Mouse (Mus musculus) forebrain, postnatal 0 days (tissue): Measurements from ENCODE around the gene Igf1r. TPM values are rescaled to one million over a fixed set of nuclear protein-coding genes. Genes with fewer than 3 reads are reported as not detected.

ENCODE experiments used
- ATAC-seq: fragments of 200-750 bp; cut with Nextera tagmentation; 2 replicates; pipeline ENCODE4 v1.8.0; 2017; ENCODE audit warnings: mild to moderate bottlenecking, moderate library complexity
- DNase-seq: peaks from one replicate; pipeline ENCODE4 v3.0.0-alpha.2; 2015
- H3K27ac ChIP-seq: fragments of 300-500 bp; sonication (generic); 2 replicates; pipeline ENCODE4 v1.5.1; 2014; ENCODE audit warnings: low read depth, mild to moderate bottlenecking, antibody characterized with exemption, low read length, moderate library complexity, mixed read lengths
- H3K27me3 ChIP-seq: fragments of 300-500 bp; sonication (generic); 2 replicates; pipeline ENCODE4 v1.6.1; 2014; ENCODE audit warnings: mild to moderate bottlenecking, low read length, mixed read lengths; ENCODE audit not compliant: insufficient read depth
- H3K36me3 ChIP-seq: fragments of 300-500 bp; sonication (generic); 2 replicates; pipeline ENCODE4 v1.6.1; 2014; ENCODE audit warnings: mild to moderate bottlenecking, moderate library complexity; ENCODE audit not compliant: insufficient read depth
- H3K4me1 ChIP-seq: fragments of 300-500 bp; sonication (generic); 2 replicates; pipeline ENCODE4 v1.6.1; 2014; ENCODE audit warnings: antibody characterized with exemption; ENCODE audit not compliant: insufficient read depth
- H3K4me2 ChIP-seq: fragments of 300-500 bp; sonication (generic); 2 replicates; pipeline ENCODE4 v1.6.1; 2014; ENCODE audit warnings: low read depth, mild to moderate bottlenecking, moderate library complexity
- H3K4me3 ChIP-seq: fragments of 300-500 bp; sonication (generic); 2 replicates; pipeline ENCODE4 v1.5.1; 2014; ENCODE audit warnings: low read depth, low read length, mixed read lengths
- H3K9ac ChIP-seq: fragments of 300-500 bp; sonication (generic); 2 replicates; pipeline ENCODE4 v1.6.1; 2014; ENCODE audit warnings: mild to moderate bottlenecking
- H3K9me3 ChIP-seq: fragments of 300-500 bp; sonication (generic); 2 replicates; pipeline ENCODE4 v1.6.1; 2016; ENCODE audit warnings: low read length
- CTCF ChIP-seq: sonication (generic); IDR thresholded peaks from 2 replicates; pipeline ENCODE4 v1.5.1; 2016; ENCODE audit warnings: antibody characterized with exemption, control low read depth, low read depth
- WGBS: fragments of 180-500 bp; shearing (Covaris S2); extraction: QIAGEN DNeasy Blood & Tissue Kit; methylation state at CpG from one replicate; pipeline ENCODE4 v1.1.7; 2014; 5-methylcytosine and 5-hydroxymethylcytosine counted together
- polyA plus RNA-seq: library from polyadenylated mRNA; unstranded; fragments of >200 nt; fragmentation: Nextera tagmentation; extraction: Ambion mirVana; gene quantifications from 2 replicates; pipeline ENCODE4 v1.2.1, GENCODE M21; 2015
- total RNA-seq: library from RNA; depleted of rRNA; stranded (reverse); fragments of >200 nt; gene quantifications from 2 replicates; pipeline ENCODE4 v1.2.3, GENCODE M21; 2014

The Igf1r gene
- total and polyA plus RNA-seq, 2 experiments from 2014 or later: 12.8 to 37.8 TPM

DNA sequence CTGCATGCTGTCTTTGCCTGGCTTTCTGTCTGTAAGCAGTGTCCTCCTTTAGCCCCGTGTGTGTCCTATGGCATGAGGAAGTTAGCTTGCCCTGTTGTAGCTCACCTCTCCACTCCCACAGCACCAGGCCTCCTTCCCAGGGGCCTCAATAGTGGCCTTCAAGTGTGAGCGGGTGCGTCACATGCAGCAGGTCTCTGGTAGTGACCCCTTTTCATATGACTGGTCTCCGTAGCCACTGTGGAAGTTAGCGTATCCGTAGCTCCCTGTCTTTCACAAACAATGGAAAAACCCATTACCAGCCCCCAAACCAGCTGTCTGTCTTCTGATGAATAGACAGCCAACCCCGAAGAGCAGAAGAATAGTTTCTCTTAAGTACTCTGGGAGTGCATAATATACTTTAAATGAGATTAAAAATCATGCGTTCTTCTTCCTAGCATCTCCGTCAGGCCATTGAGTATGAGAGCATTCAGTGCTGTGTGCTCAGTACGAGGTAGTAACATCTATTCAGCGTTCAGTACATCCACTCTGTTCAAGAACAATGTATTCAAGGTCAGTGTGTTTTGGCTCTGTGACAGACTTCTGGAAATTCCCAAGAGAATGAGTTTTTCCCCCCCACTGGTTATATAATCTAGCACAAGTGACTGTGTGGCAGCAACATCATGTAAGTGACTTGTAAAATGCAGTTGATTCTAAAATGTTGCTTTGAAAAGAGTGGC is 112.2 kb downstream of the Igf1r start:
- 27% methylated on average over 11 of the region's 11 CpGs for WGBS
- Histone ChIP-seq H3K9me3 (no peaks in the 10 kb centered on the region), H3K4me3 (no peak overlapping the region), H3K4me2 (no peak overlapping the region), H3K4me1 (peaks cover 4% of the 10 kb centered on the region), H3K36me3 (no peaks in the 10 kb centered on the region), H3K27me3 (no peaks in the 10 kb centered on the region), H3K9ac (no peak overlapping the region), H3K27ac (peak overlapping the region; percentile 15; the same call in 1 of the 2 replicates)
- ATAC-seq: peak; percentile 8; the same call in 1 of the 2 replicates
- no peak for TF ChIP-seq CTCF
- DNase-seq: no peak

DNA sequence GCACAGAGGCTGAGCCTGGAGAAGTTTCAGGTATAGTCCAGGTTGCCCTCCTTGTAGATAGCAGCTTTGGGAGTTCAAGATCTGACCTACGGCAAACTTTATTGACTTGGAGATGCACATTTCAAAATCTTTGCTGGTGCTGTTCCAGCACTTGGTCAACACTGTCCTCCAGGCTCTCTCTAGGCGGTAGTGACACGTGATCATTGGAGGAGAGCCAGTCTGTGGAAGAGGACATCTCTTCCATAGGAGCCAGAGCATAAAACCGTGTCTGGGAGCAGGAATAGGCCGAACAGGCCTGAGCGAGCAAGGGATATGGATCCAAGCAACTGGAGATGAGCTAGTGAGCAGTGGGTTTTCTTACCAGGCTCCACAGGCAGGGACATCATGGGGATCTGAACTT is 113.3 kb downstream of the Igf1r start:
- TF ChIP-seq CTCF: no peak
- Histone ChIP-seq H3K27ac (no peak overlapping the region), H3K9me3 (no peaks in the 10 kb centered on the region), H3K4me3 (no peak overlapping the region), H3K27me3 (no peaks in the 10 kb centered on the region), H3K36me3 (no peaks in the 10 kb centered on the region), H3K9ac (no peak overlapping the region), H3K4me1 (peaks cover 11% of the 10 kb centered on the region), H3K4me2 (no peak overlapping the region)
- WGBS: 85% methylated on average over 6 of the region's 6 CpGs
- ATAC-seq: no peak
- no peak for DNase-seq

DNA sequence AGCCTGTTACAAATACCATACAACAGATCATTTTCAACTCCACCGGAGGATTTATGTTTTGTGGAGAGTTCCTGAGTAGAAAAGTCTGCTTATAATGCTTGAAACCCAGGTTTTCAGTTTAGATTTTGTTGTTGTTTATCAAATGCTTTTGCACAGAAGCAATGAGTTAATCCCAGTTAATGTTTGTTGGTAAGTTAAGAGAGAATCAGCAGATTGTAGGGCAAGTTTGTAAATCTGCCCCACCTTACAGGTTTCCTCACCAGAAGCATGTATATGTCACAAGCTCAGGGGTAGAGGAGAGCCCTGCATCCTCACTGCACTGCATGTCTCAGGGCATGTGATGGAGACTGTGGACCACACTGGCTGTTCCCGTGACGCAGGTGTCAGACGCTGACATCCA is 114.7 kb downstream of the Igf1r start:
- H3K9ac ChIP-seq: no peak overlapping the region
- ATAC-seq (no peak), DNase-seq (no peak)
- no peaks in the 10 kb centered on the region for H3K36me3 ChIP-seq
- no peak overlapping the region for H3K4me3 ChIP-seq
- H3K27me3 ChIP-seq: no peaks in the 10 kb centered on the region
- peaks cover 11% of the 10 kb centered on the region for H3K4me1 ChIP-seq
- H3K27ac ChIP-seq: no peak overlapping the region
- H3K9me3 ChIP-seq: no peaks in the 10 kb centered on the region
- 94% methylated on average over 4 of the region's 4 CpGs for WGBS
- no peak for TF ChIP-seq CTCF
- no peak overlapping the region for H3K4me2 ChIP-seq

DNA sequence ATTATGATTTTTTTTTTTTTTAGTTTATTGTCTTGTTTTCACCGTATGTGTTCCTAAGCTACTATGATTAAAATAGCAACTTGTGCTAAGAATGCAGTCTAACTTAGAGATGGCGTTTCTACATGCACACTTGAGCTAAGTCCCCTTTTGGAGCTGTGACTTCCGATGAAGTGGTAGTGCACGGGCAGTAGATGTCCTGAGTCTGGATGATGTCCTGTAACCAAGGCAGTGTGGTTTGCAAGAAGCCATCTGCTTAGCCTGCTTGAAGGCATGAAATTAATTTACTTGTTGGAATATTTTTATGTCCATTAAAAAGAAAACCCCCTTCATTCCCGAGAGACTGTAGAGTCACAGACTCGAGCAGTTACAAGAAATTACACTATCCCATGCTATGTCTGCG is 116.7 kb downstream of the Igf1r start:
- TF ChIP-seq CTCF: no peak
- DNase-seq (no peak), ATAC-seq (no peak)
- H3K36me3 ChIP-seq: no peaks in the 10 kb centered on the region
- no peaks in the 10 kb centered on the region for H3K27me3 ChIP-seq
- H3K4me2 ChIP-seq: no peak overlapping the region
- 63% methylated on average over 7 of the region's 7 CpGs for WGBS
- no peaks in the 10 kb centered on the region for H3K9me3 ChIP-seq
- H3K9ac ChIP-seq: no peak overlapping the region
- no peak overlapping the region for H3K27ac ChIP-seq
- no peak overlapping the region for H3K4me3 ChIP-seq
- H3K4me1 ChIP-seq: peaks cover 11% of the 10 kb centered on the region

DNA sequence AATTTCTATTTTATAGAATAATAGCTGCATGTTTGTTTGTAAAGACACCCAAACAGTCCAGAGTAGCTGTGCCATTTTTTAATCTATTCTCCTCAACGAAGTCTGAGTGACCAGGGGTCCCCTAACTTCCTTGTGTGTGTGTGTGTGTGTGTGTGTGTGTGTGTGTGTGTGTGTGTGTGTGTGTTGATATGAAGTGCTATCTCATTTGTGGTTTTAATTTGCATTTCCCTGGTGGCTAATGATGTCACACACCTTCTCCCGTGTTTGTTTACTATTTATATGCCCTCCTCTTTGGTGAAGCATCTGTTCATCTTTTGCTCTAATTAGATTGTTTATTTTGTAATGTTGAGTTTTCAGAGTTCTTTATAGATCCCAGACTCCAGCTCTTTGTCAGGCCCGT is 117.4 kb downstream of the Igf1r start:
- ATAC-seq (no peak), DNase-seq (no peak)
- H3K27me3 ChIP-seq: no peaks in the 10 kb centered on the region
- peaks cover 7% of the 10 kb centered on the region; the same call in 1 of the 2 replicates for H3K4me1 ChIP-seq
- no peaks in the 10 kb centered on the region for H3K9me3 ChIP-seq
- no peak overlapping the region for H3K4me3 ChIP-seq
- no peak overlapping the region for H3K27ac ChIP-seq
- TF ChIP-seq CTCF: no peak
- H3K9ac ChIP-seq: no peak overlapping the region
- no peaks in the 10 kb centered on the region for H3K36me3 ChIP-seq
- WGBS: 23% methylated on average over 3 of the region's 3 CpGs
- H3K4me2 ChIP-seq: no peak overlapping the region

DNA sequence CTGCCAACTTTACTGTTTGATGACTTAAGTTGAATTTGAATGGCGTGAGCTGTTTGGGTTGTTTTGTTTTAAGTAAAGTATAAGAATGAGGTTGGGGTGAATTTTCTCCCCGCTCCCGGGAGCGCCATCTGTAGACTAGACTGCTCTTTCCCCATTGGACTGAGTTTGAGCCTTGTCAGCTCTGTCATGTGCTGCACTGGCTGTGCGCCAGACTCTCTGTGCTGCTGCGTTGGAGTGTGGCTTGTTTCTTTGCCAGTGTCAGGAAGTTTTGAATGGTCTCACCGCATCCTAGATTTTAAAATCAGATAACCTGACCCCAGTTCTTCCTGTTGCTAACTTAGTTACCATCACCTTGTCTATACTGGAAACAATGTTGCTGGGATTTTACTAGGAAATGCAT is 118.0 kb downstream of the Igf1r start:
- Histone ChIP-seq H3K4me1 (peaks cover 7% of the 10 kb centered on the region; the same call in 1 of the 2 replicates), H3K4me2 (no peak overlapping the region), H3K9ac (no peak overlapping the region), H3K9me3 (no peaks in the 10 kb centered on the region), H3K27me3 (no peaks in the 10 kb centered on the region), H3K4me3 (no peak overlapping the region), H3K27ac (no peak overlapping the region), H3K36me3 (no peaks in the 10 kb centered on the region)
- peak; percentile 82 for DNase-seq
- TF ChIP-seq CTCF: peak; percentile 25; the same call in 1 of the 2 replicates
- peak; percentile 88 for ATAC-seq
- WGBS: 11% methylated on average over 7 of the region's 7 CpGs

DNA sequence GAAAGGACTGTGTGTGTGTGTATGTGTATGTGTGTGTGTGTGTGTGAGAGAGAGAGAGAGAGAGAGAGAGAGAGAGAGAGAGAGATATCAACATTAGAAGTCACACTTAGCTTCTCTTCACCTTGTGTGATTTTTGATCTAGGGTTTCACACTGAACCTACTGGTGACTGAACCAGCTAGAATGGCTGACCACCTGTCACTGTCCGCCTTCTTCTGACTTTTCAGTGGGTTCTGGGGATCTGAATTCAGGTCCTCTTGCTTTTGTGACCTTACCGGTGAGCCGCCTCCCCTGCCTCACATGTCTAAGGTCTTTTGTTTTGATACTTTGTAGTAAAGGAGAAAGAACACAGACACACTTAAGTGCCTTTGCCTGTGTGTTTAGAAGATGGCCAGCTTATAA is 118.4 kb downstream of the Igf1r start:
- no peak overlapping the region for H3K4me2 ChIP-seq
- DNase-seq (no peak), ATAC-seq (no peak)
- no peaks in the 10 kb centered on the region for H3K9me3 ChIP-seq
- 83% methylated on average over 3 of the region's 3 CpGs for WGBS
- H3K36me3 ChIP-seq: no peaks in the 10 kb centered on the region
- no peak overlapping the region for H3K9ac ChIP-seq
- TF ChIP-seq CTCF: no peak
- H3K27me3 ChIP-seq: no peaks in the 10 kb centered on the region
- no peak overlapping the region for H3K27ac ChIP-seq
- peaks cover 7% of the 10 kb centered on the region; the same call in 1 of the 2 replicates for H3K4me1 ChIP-seq
- H3K4me3 ChIP-seq: no peak overlapping the region
